Mouse (Mus musculus): ENCODE data around the gene Ccdc171. TPM values are rescaled to one million over a fixed set of nuclear protein-coding genes. Genes with fewer than 3 reads are reported as not detected.
"Not testable (repeated sequence)": the region's sequence is repeated elsewhere in the genome, so short reads cannot be mapped to it uniquely, and the experiment has no call there.

The Ccdc171 gene
- polyA plus RNA-seq, 1 experiment from 2014 or later = 3.6 TPM

DNA sequence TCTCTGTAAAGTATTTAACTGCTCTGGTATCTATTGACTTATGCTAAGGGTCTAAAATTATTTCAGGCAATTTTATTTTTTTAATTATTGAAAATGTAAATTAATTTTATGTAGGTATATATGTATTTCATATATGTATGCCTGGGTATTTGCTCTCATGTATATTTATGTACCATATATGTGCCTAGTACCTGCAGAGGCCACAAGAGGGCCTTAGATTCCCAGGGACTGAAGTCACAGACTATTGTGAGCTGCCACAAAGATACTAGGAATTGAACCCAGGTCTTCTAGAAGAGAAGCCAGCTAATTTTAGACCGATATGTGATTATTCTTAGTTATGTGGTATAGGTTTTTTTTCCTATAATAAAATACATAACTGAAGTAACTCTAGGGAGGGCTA is 62.2 kb downstream of the Ccdc171 start:
- H3K9me3 ChIP-seq (ENCODE audit: control insufficient read depth, low read length) = no peaks in the 10 kb centered on the region
- WGBS = 100% methylated on average over 1 of the region's 1 CpGs
- ATAC-seq (ENCODE audit: insufficient number of reproducible peaks, insufficient read depth, low FRiP score, low read depth) = no peak
- no peak overlapping the region for H3K9ac ChIP-seq (ENCODE audit: low read length)
- H3K36me3 ChIP-seq (ENCODE audit: control insufficient read depth, insufficient read depth, low read length) = no peaks in the 10 kb centered on the region
- H3K27me3 ChIP-seq (ENCODE audit: control insufficient read depth, insufficient read depth, low read length) = no peaks in the 10 kb centered on the region
- no peak overlapping the region for H3K4me3 ChIP-seq (ENCODE audit: control insufficient read depth in 1 of 2, insufficient read depth in 1 of 2, low read depth in 1 of 2, low read length in 2 of 2)
- H3K27ac ChIP-seq (replicated peaks in 1 of 2; ENCODE audit: control insufficient read depth in 1 of 2, insufficient read depth in 1 of 2, low read depth in 2 of 2, low read length in 2 of 2) = no peak overlapping the region
- no peaks in the 10 kb centered on the region for H3K4me1 ChIP-seq (ENCODE audit: control insufficient read depth in 2 of 2, insufficient read depth in 2 of 2, low read length in 2 of 2)
- no peak overlapping the region for H3K4me2 ChIP-seq (ENCODE audit: low read length)

DNA sequence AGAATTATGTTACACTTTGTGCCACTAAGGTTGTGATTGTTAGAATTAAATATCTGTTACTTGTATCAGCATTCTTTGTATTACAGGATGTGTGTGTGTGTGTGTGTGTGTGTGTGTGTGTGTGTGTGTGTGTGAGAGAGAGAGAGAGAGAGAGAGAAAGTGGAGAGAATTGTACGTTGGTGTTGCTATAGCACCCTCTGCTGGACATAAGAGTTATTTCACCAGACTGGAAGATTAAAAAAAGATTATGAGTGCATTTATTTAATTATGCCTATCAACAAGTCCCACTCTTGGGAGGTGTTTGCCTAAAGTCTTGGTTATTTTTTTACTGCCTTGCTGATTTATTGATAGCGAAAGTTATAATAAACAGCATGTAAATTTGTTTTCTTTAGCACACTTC is 71.1 kb downstream of the Ccdc171 start:
- Histone ChIP-seq H3K27me3 (ENCODE audit: control insufficient read depth, insufficient read depth, low read length) (no peaks in the 10 kb centered on the region), H3K4me3 (ENCODE audit: control insufficient read depth in 1 of 2, insufficient read depth in 1 of 2, low read depth in 1 of 2, low read length in 2 of 2) (no peak overlapping the region), H3K36me3 (ENCODE audit: control insufficient read depth, insufficient read depth, low read length) (no peaks in the 10 kb centered on the region), H3K4me2 (ENCODE audit: low read length) (no peak overlapping the region), H3K9me3 (ENCODE audit: control insufficient read depth, low read length) (no peaks in the 10 kb centered on the region), H3K27ac (replicated peaks in 1 of 2; ENCODE audit: control insufficient read depth in 1 of 2, insufficient read depth in 1 of 2, low read depth in 2 of 2, low read length in 2 of 2) (no peak overlapping the region), H3K9ac (ENCODE audit: low read length) (no peak overlapping the region), H3K4me1 (ENCODE audit: control insufficient read depth in 2 of 2, insufficient read depth in 2 of 2, low read length in 2 of 2) (no peaks in the 10 kb centered on the region)
- ATAC-seq (ENCODE audit: insufficient number of reproducible peaks, insufficient read depth, low FRiP score, low read depth) = no peak
- WGBS = 19% methylated on average over 2 of the region's 2 CpGs

DNA sequence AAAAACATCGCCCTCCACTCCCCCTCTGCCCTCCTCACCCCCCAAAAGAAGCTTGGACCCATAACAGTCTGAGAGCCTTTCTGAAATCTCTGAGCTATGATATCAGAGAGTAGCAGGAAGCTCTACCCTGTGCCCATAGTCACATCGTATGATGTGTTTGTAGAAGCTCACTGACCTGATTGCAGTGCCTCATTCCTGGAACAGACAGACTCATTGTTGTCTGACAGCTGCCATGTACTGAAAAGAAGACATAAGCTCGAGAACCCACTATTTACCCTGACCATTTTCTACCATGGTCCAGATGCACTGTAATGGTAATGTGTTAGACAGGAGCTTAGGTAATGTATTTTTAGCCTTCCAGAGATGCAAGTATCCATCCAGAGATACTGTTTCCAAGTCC is 85.8 kb downstream of the Ccdc171 start:
- WGBS = 61% methylated on average over 3 of the region's 3 CpGs
- Histone ChIP-seq H3K9me3 (ENCODE audit: control insufficient read depth, low read length) (no peaks in the 10 kb centered on the region), H3K36me3 (ENCODE audit: control insufficient read depth, insufficient read depth, low read length) (no peaks in the 10 kb centered on the region), H3K4me3 (ENCODE audit: control insufficient read depth in 1 of 2, insufficient read depth in 1 of 2, low read depth in 1 of 2, low read length in 2 of 2) (no peak overlapping the region), H3K27me3 (ENCODE audit: control insufficient read depth, insufficient read depth, low read length) (no peaks in the 10 kb centered on the region), H3K4me2 (ENCODE audit: low read length) (no peak overlapping the region), H3K27ac (replicated peaks in 1 of 2; ENCODE audit: control insufficient read depth in 1 of 2, insufficient read depth in 1 of 2, low read depth in 2 of 2, low read length in 2 of 2) (no peak overlapping the region), H3K4me1 (ENCODE audit: control insufficient read depth in 2 of 2, insufficient read depth in 2 of 2, low read length in 2 of 2) (no peaks in the 10 kb centered on the region), H3K9ac (ENCODE audit: low read length) (no peak overlapping the region)
- no peak for ATAC-seq (ENCODE audit: insufficient number of reproducible peaks, insufficient read depth, low FRiP score, low read depth)

DNA sequence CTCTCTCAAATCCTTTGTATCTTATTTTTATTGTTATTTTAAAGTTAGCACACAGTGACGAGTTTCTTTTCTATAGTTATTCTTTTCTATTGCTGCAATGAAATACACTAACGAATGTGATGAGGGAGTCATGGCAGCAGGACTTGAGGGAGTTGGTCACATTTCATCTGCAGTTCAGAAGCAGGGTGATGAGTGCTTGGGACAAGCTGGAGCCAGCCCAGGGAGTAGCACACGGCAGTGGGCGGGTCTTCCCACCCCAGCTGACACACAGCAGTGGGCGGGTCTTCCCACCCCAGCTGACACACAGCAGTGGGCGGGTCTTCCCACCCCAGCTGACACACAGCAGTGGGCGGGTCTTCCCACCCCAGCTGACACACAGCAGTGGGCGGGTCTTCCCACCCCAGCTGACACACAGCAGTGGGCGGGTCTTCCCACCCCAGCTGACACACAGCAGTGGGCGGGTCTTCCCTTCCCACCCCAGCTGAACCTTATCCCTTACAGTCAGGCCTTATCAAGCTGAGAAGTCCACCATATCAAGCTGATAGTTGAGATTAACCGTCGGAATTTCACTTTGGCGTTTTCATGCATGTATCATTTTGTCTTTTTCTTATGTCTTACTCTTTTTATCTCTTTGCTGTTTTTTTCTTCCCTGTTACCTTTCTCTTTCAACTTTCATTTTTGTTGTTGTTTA is 97.8 kb downstream of the Ccdc171 start:
- not testable (repeated sequence) for ATAC-seq (ENCODE audit: insufficient number of reproducible peaks, insufficient read depth, low FRiP score, low read depth); H3K36me3 ChIP-seq (ENCODE audit: control insufficient read depth, insufficient read depth, low read length); H3K9ac ChIP-seq (ENCODE audit: low read length); H3K4me3 ChIP-seq (ENCODE audit: control insufficient read depth in 1 of 2, insufficient read depth in 1 of 2, low read depth in 1 of 2, low read length in 2 of 2); H3K4me2 ChIP-seq (ENCODE audit: low read length); H3K9me3 ChIP-seq (ENCODE audit: control insufficient read depth, low read length); H3K4me1 ChIP-seq (ENCODE audit: control insufficient read depth in 2 of 2, insufficient read depth in 2 of 2, low read length in 2 of 2); H3K27me3 ChIP-seq (ENCODE audit: control insufficient read depth, insufficient read depth, low read length); H3K27ac ChIP-seq (replicated peaks in 1 of 2; ENCODE audit: control insufficient read depth in 1 of 2, insufficient read depth in 1 of 2, low read depth in 2 of 2, low read length in 2 of 2)
- WGBS = 16% methylated on average over 9 of the region's 13 CpGs

DNA sequence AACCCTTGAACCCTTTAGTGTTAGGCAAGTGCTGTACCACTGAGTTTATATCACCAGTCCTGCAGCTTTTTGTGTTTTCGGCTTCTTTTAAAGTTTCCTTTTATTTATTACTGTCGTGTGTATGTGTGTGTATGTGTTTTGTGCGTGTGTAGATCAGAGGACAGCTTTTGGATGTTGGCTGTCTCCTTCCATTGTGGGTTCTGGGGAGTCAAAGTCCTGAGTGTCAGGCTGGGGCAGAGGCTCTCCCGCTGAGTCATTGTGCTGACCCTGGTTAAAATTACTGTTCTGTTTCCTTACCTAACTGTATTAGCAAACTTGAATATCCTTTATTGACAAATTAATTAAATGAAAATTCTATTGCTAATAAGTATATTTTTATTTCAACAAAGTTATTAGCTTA is 98.4 kb downstream of the Ccdc171 start:
- WGBS = 81% methylated on average over 4 of the region's 4 CpGs
- no peaks in the 10 kb centered on the region for H3K27me3 ChIP-seq (ENCODE audit: control insufficient read depth, insufficient read depth, low read length)
- no peak overlapping the region for H3K4me2 ChIP-seq (ENCODE audit: low read length)
- no peak overlapping the region for H3K27ac ChIP-seq (replicated peaks in 1 of 2; ENCODE audit: control insufficient read depth in 1 of 2, insufficient read depth in 1 of 2, low read depth in 2 of 2, low read length in 2 of 2)
- H3K9ac ChIP-seq (ENCODE audit: low read length) = no peak overlapping the region
- H3K4me3 ChIP-seq (ENCODE audit: control insufficient read depth in 1 of 2, insufficient read depth in 1 of 2, low read depth in 1 of 2, low read length in 2 of 2) = no peak overlapping the region
- H3K4me1 ChIP-seq (ENCODE audit: control insufficient read depth in 2 of 2, insufficient read depth in 2 of 2, low read length in 2 of 2) = no peaks in the 10 kb centered on the region
- no peak for ATAC-seq (ENCODE audit: insufficient number of reproducible peaks, insufficient read depth, low FRiP score, low read depth)
- no peaks in the 10 kb centered on the region for H3K9me3 ChIP-seq (ENCODE audit: control insufficient read depth, low read length)
- H3K36me3 ChIP-seq (ENCODE audit: control insufficient read depth, insufficient read depth, low read length) = no peaks in the 10 kb centered on the region

DNA sequence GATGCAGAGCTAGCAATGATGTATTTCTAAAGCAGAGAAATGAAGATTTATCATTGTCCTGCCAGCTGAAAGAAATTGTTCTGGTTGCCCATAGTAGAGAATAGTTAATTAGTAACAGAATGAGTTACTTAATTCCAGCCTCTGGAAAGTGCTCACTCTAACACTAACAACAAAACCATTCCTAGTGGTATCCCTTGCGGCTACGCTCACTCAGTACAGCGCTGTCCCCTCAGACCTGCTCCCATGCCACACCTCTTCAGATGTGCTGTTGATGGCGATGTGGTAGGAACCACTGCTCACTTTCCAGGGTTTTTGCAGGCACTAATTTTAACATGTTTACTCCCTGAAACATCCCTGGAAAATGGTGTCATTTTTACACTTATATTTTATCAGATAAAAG is 126.1 kb downstream of the Ccdc171 start:
- 82% methylated on average over 4 of the region's 4 CpGs for WGBS
- no peak overlapping the region for H3K9ac ChIP-seq (ENCODE audit: low read length)
- ATAC-seq (ENCODE audit: insufficient number of reproducible peaks, insufficient read depth, low FRiP score, low read depth) = no peak
- peaks cover 10 to 13% of the 10 kb centered on the region in 2 experiments; a peak in 3 of 4 replicates for H3K4me1 ChIP-seq (ENCODE audit: control insufficient read depth in 2 of 2, insufficient read depth in 2 of 2, low read length in 2 of 2)
- H3K36me3 ChIP-seq (ENCODE audit: control insufficient read depth, insufficient read depth, low read length) = no peaks in the 10 kb centered on the region
- no peak overlapping the region for H3K4me3 ChIP-seq (ENCODE audit: control insufficient read depth in 1 of 2, insufficient read depth in 1 of 2, low read depth in 1 of 2, low read length in 2 of 2)
- no peaks in the 10 kb centered on the region for H3K9me3 ChIP-seq (ENCODE audit: control insufficient read depth, low read length)
- no peaks in the 10 kb centered on the region for H3K27me3 ChIP-seq (ENCODE audit: control insufficient read depth, insufficient read depth, low read length)
- no peak overlapping the region for H3K27ac ChIP-seq (replicated peaks in 1 of 2; ENCODE audit: control insufficient read depth in 1 of 2, insufficient read depth in 1 of 2, low read depth in 2 of 2, low read length in 2 of 2)
- H3K4me2 ChIP-seq (ENCODE audit: low read length) = no peak overlapping the region

DNA sequence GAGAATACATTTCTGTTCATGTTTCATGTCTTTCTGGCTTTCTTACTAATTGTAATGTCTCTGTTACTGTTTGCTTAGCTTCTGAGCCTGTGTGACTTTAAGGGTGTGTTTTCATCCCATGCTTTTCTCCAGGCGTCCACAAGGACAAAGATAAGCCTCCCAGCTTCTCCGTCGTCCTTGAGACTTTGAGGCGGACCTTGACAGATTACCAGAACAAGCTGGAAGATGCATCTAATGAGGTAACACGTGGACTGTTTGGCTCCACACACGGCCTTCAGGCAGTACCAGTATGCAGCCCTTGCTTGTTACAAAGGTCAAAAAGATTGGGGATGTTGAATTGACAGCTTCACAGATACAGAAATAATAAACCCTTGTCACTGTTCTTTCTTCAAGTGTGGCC is 130.1 kb downstream of the Ccdc171 start:
- Histone ChIP-seq H3K4me1 (ENCODE audit: control insufficient read depth in 2 of 2, insufficient read depth in 2 of 2, low read length in 2 of 2) (peaks cover 7 to 14% of the 10 kb centered on the region in 2 experiments; a peak in 3 of 4 replicates), H3K4me3 (ENCODE audit: control insufficient read depth in 1 of 2, insufficient read depth in 1 of 2, low read depth in 1 of 2, low read length in 2 of 2) (no peak overlapping the region), H3K27me3 (ENCODE audit: control insufficient read depth, insufficient read depth, low read length) (no peaks in the 10 kb centered on the region), H3K36me3 (ENCODE audit: control insufficient read depth, insufficient read depth, low read length) (no peaks in the 10 kb centered on the region), H3K9ac (ENCODE audit: low read length) (no peak overlapping the region), H3K9me3 (ENCODE audit: control insufficient read depth, low read length) (no peaks in the 10 kb centered on the region), H3K27ac (replicated peaks in 1 of 2; ENCODE audit: control insufficient read depth in 1 of 2, insufficient read depth in 1 of 2, low read depth in 2 of 2, low read length in 2 of 2) (no peak overlapping the region), H3K4me2 (ENCODE audit: low read length) (no peak overlapping the region)
- no peak for ATAC-seq (ENCODE audit: insufficient number of reproducible peaks, insufficient read depth, low FRiP score, low read depth)
- WGBS = 10% methylated on average over 6 of the region's 6 CpGs

DNA sequence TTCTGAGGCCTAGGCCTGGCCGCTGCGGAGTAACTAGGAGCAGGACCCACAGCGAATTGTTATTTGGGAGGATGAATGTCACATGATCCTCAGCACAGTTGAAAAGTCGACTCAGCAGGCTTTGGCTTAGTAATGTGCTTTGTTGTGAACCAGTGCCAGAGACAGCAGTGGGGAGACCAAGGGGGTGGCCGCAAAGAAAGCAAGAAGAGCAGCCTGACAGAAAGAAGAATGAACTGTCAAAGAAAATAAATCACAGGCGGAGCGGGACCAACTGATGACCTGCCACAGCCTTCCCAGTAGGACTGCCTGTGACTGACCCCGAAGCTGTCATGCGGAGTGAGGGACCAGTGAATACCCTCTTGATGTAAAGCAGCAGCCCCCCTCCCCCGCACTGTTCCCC is 131.2 kb downstream of the Ccdc171 start:
- H3K27me3 ChIP-seq (ENCODE audit: control insufficient read depth, insufficient read depth, low read length) = no peaks in the 10 kb centered on the region
- ATAC-seq (ENCODE audit: insufficient number of reproducible peaks, insufficient read depth, low FRiP score, low read depth) = no peak
- H3K9ac ChIP-seq (ENCODE audit: low read length) = no peak overlapping the region
- peaks cover 7 to 14% of the 10 kb centered on the region in 2 experiments; a peak in 3 of 4 replicates for H3K4me1 ChIP-seq (ENCODE audit: control insufficient read depth in 2 of 2, insufficient read depth in 2 of 2, low read length in 2 of 2)
- H3K36me3 ChIP-seq (ENCODE audit: control insufficient read depth, insufficient read depth, low read length) = no peaks in the 10 kb centered on the region
- 15% methylated on average over 10 of the region's 10 CpGs for WGBS
- H3K4me3 ChIP-seq (ENCODE audit: control insufficient read depth in 1 of 2, insufficient read depth in 1 of 2, low read depth in 1 of 2, low read length in 2 of 2) = 0 out of 4 replicates have a peak overlapping the region, but pooled peaks of 1 of the 2 experiments have one; percentile 4
- H3K9me3 ChIP-seq (ENCODE audit: control insufficient read depth, low read length) = no peaks in the 10 kb centered on the region
- H3K27ac ChIP-seq (replicated peaks in 1 of 2; ENCODE audit: control insufficient read depth in 1 of 2, insufficient read depth in 1 of 2, low read depth in 2 of 2, low read length in 2 of 2) = no peak overlapping the region
- H3K4me2 ChIP-seq (ENCODE audit: low read length) = peak overlapping the region; percentile 45

Measured in heart, embryonic 14.5 days (tissue).